Mouse (Mus musculus) myocyte (in vitro differentiated cells): ENCODE data around the gene Gcn1l1.

Experiments
- CEBPB ChIP-seq: IDR thresholded peaks from 2 replicates; pipeline ENCODE4 v1.6.1; 2011; ENCODE audit warnings: mild to moderate bottlenecking, moderate library complexity; ENCODE audit not compliant: poor library complexity, insufficient read depth, severe bottlenecking
- E2F4 ChIP-seq: IDR thresholded peaks from one replicate; pipeline ENCODE4 v1.6.1; 2011; ENCODE audit warnings: mild to moderate bottlenecking, control low read depth, moderate library complexity; ENCODE audit not compliant: insufficient read depth
- MAX ChIP-seq: IDR thresholded peaks from one replicate; pipeline ENCODE4 v1.6.1; 2011; ENCODE audit warnings: low read depth, mild to moderate bottlenecking, control low read depth
- MYOD1 ChIP-seq, 3 experiments: IDR thresholded peaks; one replicate each; pipeline ENCODE4 v1.6.1; 2011; ENCODE audit warnings: control low read depth in 2 of 3, low read depth in 2 of 3, mild to moderate bottlenecking in 2 of 3, moderate library complexity in 1 of 3; ENCODE audit not compliant: insufficient read length in 2 of 3, control insufficient read depth in 1 of 3
- MYOG ChIP-seq, 3 experiments: IDR thresholded peaks; one replicate each; pipeline ENCODE4 v1.6.1; 2011; ENCODE audit warnings: control low read depth in 2 of 3, low read depth in 2 of 3, mild to moderate bottlenecking in 2 of 3; ENCODE audit not compliant: insufficient read length in 2 of 3, control insufficient read depth in 1 of 3, insufficient read depth in 1 of 3
- POLR2A ChIP-seq: IDR thresholded peaks from one replicate; pipeline ENCODE4 v1.6.1; 2011; ENCODE audit warnings: low read depth, mild to moderate bottlenecking, control low read depth, moderate library complexity; ENCODE audit not compliant: insufficient read length
- POLR2AphosphoS2 ChIP-seq: IDR thresholded peaks from one replicate; pipeline ENCODE4 v1.6.1; 2011; ENCODE audit warnings: low read depth, control low read depth; ENCODE audit not compliant: insufficient read length
- REST ChIP-seq: IDR thresholded peaks from one replicate; pipeline ENCODE4 v1.6.1; 2011; ENCODE audit warnings: mild to moderate bottlenecking, control low read depth, moderate library complexity; ENCODE audit not compliant: insufficient read depth, insufficient read length
- SRF ChIP-seq: IDR thresholded peaks from one replicate; pipeline ENCODE4 v1.6.1; 2011; ENCODE audit warnings: low read depth; ENCODE audit not compliant: control insufficient read depth, insufficient read length
- TCF12 ChIP-seq: IDR thresholded peaks from one replicate; pipeline ENCODE4 v1.6.1; 2011; ENCODE audit warnings: mild to moderate bottlenecking, control low read depth; ENCODE audit not compliant: poor library complexity, insufficient read depth, severe bottlenecking
- TCF3 ChIP-seq: IDR thresholded peaks from one replicate; pipeline ENCODE4 v1.6.1; 2011; ENCODE audit warnings: low read depth, control low read depth; ENCODE audit not compliant: insufficient read length
- USF1 ChIP-seq: IDR thresholded peaks from one replicate; pipeline ENCODE4 v1.6.1; 2011; ENCODE audit warnings: low read depth, mild to moderate bottlenecking, control low read depth, moderate library complexity

- no peak for TF ChIP-seq POLR2A
- peak; percentile 45 for TF ChIP-seq USF1
- no peak for TF ChIP-seq E2F4
- no peak for TF ChIP-seq REST
- no peak for TF ChIP-seq TCF12
- TF ChIP-seq SRF = no peak
- no peak for TF ChIP-seq MYOG (IDR thresholded peaks at IDR 0.05; ENCODE audit: control insufficient read depth in 1 of 3, insufficient read depth in 1 of 3, insufficient read length in 2 of 3, low read depth in 2 of 3)
- no peak for TF ChIP-seq MAX
- TF ChIP-seq CEBPB = no peak
- no peak for TF ChIP-seq POLR2AphosphoS2
- no peak for TF ChIP-seq TCF3
- no peak for TF ChIP-seq MYOD1 (IDR thresholded peaks at IDR 0.05; ENCODE audit: control insufficient read depth in 1 of 3, insufficient read length in 2 of 3, low read depth in 2 of 3)
These were observed 68.0 kb downstream of the Gcn1l1 start for GRCm38 (mm10) chr5:115633060-115633459.
